Mouse (Mus musculus): Measurements from ENCODE around the gene Msh2. TPM values are rescaled to one million over a fixed set of nuclear protein-coding genes. Genes with fewer than 3 reads are reported as not detected.
"Not testable (repeated sequence)": the region's sequence is repeated elsewhere in the genome, so short reads cannot be mapped to it uniquely, and the experiment has no call there.

Gene Msh2
- 10 to 100 TPM; 39.5 to 45.2 TPM for total RNA-seq (2021)
- long read RNA-seq, experiment 1, transcript Msh2-201 (16 exons, 3,283 nt): major isoform, 31 of 39 reads
- long read RNA-seq, experiment 1, partial matches to known transcripts: 4 of 39 reads
- long read RNA-seq, experiment 1, other reads (novel, unspliced or antisense): 4 of 39 reads
- long read RNA-seq, experiment 2, transcript Msh2-201 (16 exons, 3,283 nt): major isoform, 111 of 126 reads
- long read RNA-seq, experiment 2, partial matches to known transcripts: 3 of 126 reads
- long read RNA-seq, experiment 2, other reads (novel, unspliced or antisense): 11 of 126 reads

DNA sequence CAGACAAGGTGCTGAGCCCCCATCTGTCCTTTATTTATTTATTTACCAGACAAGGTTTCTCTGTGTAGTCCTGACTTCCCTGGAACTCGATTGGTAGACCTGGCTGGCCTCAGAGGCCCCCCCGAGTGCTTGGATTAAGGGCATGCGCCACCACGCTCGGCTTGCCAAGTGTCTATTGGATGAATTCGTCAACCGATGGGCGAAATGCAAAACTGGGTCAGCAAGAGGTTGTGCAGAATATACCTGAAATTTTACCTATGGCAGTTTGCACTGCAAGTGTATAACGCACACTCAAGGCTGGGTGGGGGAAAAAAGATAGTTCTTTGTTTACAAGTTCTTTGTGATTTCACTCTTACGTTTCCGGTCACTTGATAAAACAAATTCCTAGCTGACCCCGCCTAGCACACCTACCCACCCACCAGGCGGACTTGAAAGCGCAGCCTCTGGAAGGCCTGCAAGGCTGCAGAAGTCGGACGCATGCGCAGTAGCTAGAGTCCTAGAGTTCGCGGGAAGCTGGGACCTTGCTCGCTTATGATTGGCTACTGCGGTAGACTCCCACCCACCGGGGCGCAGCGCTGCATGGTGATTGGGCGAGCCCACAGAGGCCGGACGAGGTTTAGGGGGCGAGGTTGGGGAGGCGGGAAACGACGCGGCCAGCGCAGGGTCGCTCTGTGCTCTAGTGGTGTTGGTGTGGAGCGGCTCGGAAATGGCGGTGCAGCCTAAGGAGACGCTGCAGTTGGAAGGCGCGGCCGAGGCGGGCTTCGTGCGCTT, at the start of gene Msh2:
Gene Msh2 (plus strand): TSS at position 441 of the 771 bp plus-strand sequence.
- peak; percentile 93 to 98 for DNase-seq (ENCODE audit: low spot score in 2 of 2)

DNA sequence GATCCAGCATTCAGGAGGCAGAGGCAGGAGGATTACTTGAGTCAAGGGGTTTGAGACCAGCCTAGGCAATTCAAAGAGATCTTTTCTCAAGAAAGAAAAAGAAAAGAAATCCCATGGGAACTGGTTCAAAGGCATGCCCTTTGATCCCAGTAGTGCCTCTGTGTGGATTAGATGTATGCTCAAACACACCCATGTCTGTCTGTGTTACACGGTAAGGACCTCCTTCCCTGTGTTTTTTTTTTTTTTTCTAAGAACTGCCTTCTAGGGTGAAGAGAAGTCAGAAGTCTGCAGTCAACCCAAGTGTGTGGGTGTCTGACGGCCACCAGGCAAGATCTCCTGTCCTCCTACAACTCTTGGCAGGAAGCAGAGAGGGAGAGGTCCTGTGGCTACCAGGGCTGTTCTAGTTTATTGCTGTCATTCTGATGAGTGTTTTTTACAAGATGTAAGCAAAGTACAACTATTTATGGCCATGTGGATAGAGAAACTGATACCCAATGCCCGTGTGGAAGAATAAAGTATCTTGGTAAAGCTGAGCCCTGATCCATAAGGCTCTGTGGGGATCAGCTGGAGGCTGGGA, 46.5 kb upstream of the Msh2 start:
- no peak for DNase-seq (ENCODE audit: low spot score in 2 of 2)

DNA sequence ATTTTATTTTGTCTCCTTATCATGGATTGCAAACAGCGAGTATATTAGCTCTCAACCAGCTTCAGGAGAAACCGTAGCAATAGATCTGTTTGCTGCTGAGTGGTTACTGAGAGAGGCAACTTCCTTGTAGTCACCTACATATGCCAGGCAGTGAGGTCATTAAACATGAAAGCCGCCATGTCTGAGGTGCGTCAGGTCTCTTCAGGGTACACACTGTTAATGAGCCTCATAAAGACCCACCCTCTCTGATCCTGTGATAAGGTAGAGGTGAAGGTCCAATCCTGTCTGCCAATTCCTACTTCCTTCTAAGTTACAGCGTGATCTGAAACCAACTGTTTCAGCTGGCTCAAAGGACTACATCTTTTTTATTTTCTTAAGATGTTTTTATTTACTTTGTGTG, 44.0 kb upstream of the Msh2 start:
- DNase-seq (ENCODE audit: low spot score in 2 of 2): no peak

DNA sequence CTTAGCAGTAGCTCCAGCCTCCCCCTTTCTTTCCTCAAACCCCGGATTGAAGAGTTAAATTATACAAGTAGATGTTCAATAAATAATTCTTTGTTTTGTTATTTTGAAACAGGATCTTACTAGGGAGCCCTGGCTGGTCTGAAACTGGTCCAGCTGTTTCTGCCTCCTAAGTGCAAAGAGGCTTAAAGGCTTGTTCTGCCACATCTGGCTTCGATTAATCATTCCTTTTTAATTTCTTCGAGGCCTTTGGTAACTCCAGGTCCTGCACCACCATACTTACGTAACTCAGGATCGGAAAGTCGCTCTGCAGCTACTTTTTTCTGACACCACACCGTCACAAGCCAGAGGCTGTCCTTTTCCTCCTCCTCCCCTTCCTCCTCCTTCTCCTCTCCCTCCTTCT, 43.4 kb upstream of the Msh2 start:
- DNase-seq (ENCODE audit: low spot score in 2 of 2): no peak

DNA sequence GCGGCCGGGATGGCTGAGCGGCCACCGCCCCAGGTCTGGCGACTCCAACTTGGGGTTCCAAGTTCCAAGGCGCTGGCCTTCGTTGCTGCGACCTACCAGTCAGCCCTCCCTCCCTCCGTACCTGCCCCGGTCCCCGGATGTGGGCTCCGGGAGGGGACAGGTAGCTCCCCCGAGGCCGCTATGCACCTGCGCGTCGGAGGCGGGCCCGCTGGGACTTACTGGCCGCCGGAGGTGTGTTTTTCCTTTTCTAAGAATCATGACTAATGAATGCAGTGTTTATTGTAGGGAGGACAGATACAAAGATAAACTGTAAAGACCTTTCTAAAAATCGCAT, 35.1 kb upstream of the Msh2 start:
- DNase-seq (ENCODE audit: low spot score in 2 of 2): no peak

DNA sequence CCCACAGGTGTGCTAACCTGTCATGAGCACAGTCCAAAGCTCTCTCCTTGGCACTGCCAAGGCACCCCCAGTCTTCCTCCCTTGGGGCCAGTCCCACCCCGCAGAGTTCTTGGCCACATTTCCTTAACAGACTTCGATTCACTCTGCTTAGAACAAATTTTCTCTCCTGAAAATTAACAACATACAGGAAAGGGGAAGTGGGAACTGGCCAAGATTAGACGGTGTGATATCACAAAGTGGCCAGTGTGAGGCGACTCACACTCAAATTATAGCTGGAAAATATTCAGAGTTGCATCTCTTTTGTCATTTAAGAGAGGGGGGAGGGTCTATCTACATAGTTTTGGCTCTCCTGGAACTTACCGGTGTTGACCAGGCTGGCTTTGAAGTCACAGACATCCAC, 32.9 kb upstream of the Msh2 start:
- DNase-seq (ENCODE audit: low spot score in 2 of 2): no peak

DNA sequence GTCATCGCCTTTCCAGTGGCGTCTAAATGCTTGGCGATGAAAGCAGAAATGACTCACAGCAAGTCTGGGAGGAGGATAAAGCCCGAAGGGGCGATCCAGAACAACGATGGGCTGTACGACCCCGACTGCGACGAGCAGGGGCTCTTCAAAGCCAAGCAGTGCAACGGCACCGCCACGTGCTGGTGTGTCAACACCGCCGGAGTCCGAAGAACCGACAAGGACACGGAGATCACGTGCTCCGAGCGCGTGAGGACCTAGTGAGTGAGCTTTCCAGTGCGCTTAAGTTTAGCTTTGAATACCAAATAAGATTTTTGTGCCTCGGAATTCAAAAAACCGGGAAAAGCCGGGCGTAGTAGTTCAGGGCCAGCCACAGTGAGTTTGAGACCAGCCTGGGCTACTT, 31.9 kb upstream of the Msh2 start:
- no peak for DNase-seq (ENCODE audit: low spot score in 2 of 2)

DNA sequence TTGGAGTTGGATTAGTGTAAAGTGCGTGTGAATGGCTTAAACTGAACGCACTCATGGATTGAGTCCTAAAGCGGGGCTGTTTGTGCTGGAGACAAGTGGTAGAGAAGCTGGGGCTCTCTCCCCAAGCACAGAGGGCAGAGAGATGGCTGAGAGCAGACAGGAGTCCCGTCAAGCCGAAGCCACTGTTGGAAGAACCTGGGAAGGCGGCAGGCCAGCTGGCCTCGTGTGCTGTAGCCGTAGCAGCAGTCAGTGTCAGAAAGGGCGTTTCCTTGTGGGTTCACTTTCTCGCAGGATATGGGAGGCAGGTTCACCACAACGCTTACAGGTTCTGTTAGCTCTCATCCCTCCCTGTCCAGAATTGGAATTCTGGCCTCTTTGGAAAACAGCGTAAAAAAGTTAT, 31.1 kb upstream of the Msh2 start:
- no peak for DNase-seq (ENCODE audit: low spot score in 2 of 2)

DNA sequence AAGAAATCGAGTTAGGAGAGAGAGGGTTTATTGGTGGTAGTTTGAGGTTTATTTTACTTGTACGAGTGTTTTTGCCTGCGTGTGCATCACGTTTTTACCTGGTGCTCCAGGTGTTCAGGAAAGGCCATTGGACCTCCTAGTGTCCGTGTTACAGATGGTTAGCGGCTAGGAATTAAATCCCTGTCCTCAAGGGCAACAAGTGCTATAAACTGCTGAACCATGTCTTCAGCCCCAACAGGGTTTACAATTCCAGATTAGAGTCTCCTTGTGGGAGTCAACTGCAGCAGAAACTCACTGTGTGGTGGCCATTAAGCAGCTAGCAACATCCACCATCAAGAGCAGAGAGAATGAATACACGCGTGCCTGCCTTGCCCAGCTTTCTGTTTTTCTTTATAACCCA, 29.4 kb upstream of the Msh2 start:
- DNase-seq (ENCODE audit: low spot score in 2 of 2): no peak

DNA sequence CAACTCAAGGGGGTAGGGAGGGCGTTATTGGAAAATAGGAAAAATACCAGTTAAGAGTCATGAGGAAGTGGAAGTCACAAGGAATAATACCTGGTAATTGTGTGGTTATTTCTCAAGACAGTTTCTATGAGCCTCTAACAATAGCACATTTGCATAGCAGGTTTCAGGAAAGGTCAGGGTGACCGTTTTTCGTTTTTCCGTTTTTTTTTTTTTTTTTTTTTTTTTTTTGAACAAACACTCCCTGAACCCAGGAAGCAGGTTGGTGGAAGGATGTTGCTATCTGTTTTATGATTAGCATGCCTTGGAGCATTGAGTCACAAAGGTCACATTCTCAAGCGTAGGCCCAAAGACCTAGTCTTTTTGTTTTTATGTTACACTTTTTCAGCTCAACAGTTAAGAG, 16.5 kb upstream of the Msh2 start:
- not testable (repeated sequence) for DNase-seq (ENCODE audit: low spot score in 2 of 2)

DNA sequence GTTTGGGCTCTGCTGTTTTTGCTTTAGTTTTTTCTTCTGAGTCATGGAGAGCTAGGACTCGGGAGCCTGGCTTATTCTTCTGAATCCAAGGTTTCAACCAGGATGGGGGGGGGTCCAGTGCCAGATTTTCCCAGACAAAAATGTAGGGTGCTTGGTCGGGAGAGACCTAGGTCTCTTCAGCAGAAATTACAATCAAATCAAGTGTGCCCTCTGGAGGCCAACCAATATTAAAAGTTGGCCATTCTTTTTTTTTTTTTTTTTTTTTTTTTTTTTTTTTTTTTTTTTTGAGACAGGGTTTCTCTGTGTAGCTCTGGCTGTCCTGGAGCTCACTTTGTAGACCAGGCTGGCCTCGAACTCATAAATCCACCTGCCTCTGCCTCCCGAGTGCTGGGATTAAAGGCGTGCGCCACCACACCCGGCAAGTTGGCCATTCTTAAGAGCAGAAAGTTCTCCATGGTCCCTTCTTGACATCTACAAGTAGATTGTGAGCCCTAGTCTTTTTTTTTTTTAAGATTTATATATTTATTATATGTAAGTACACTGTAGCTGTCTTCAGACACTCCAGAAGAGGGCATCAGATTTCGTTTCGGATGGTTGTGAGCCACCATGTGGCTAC, 10.1 kb upstream of the Msh2 start:
- not testable (repeated sequence) for DNase-seq (ENCODE audit: low spot score in 2 of 2)

DNA sequence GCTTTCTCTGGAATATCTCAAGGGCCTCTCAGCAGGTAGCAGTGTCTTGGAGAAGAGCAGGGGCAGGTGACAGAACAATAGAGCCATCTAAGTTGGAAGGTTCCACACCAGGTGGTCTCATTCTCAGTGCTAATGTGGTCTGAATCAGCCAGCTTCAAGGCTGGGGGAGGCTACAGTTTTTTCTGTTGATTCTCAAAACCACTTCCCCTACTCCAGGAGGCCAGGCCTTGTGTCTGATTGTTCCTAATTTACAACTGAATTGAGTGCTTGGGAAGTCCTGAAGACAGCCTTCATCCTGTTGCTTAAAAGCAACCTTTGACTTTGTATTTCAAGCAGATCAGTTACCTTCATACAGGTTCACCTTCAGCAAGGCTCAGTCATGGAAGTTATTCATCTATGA, 7.9 kb upstream of the Msh2 start:
- no peak for DNase-seq (ENCODE audit: low spot score in 2 of 2)

DNA sequence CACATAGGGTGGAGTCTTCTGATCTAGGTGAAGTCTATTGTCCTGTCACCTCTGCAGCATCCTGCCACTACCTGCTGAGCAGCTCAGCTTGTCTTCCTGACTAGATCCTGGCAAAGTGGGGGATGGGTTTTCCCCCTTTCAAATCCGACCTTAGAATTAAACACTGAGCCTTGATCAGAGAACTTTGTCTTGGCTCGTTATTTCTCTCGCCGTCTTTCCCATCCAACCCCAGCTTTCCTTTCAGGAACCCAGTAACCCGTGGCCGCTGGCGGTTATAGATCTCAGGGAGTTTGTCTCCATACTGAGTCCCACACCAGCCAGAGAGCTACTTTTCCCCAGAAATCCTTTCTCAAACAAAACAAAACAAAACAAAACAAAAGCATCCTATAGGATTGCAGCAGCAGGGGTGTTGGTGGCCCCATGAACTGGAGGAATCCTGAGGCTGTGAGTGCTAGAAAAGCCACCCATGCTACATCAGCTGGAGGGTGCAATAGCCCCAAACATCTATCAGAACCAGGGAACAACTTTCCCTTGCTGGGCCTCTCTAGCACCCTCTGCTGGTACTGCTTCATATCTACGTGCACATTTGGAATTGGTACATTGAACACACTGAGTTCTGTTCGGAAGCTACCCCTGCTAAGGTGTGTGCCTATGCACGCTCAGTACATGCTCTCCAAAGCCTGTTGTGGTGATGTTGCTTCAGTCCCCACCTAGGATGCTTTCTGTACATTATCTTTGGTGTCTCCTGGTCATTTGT, 6.9 kb upstream of the Msh2 start:
- peak in 1 of 2 experiments; percentile 30 for DNase-seq (ENCODE audit: low spot score in 2 of 2)

DNA sequence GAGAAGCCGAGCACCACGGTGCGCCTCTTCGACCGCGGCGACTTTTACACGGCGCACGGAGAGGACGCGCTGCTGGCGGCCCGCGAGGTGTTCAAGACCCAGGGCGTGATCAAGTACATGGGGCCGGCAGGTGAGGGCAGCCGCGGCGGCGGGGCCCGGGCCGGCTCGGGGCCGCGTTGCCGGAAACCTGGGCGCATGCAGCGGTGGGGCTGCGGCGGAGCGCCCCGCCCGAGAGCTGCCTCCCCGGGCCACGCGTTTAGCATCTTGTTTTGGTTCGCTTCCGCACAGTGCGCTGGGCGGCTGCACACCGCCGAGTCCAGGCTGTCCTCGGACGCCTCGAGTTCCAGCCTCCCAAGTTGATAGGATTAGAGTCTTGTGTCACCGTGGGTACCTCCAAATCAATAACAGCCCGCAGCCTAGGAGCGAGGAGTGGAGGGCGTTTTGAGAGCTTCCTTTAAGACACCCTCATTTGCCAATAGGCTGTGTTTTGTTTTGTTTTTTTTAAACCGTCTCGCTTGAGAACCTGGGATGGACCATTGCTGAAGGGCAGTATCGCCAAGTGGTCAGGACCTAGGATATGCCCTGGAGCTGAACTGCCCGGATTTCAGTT, 652 bp downstream of the Msh2 start:
- DNase-seq (ENCODE audit: low spot score in 2 of 2): peak in 1 of 2 experiments; percentile 12

DNA sequence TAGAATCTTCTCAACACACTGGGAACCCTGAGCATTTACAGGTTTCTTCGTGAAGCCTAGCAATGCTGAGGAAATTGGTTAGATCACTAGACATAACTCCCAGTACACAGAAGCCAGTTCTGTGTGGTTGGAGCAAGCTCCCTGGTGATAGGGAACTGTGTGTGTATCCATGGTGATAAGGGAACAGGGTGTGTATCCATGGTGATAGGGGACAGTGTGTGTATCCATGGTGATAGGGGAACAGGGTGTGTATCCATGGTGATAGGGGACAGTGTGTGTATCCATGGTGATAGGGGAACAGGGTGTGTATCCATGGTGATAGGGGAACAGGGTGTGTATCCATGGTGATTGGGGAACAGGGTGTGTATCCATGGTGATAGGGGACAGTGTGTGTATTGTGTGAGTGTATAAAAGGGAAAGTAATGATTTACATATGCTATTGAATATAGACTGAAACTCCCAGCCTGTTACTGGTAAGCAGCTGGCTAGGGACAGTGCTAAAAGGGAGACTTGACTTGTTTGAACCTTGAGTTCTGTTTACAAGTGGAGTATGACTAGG, 4.9 kb downstream of the Msh2 start:
- DNase-seq (ENCODE audit: low spot score in 2 of 2): not testable (repeated sequence)

DNA sequence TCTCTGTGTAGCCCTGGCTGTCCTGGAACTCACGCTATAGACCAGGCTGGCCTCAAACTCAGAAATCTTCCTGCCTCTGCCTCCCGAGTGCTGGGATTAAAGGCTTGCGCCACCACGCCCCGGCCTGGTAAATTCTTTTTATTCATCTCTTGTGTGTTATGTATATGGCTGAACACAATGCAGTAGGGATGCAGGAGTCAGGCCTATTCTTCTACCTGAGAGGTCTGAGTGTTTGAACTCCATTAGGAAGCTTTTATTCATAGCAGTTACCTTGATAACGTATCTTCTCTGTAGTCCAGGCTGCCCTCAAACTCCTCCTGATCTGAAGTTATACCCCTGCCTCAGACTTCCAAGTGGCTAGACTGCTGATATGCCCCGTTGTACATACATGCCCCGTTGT, 5.5 kb downstream of the Msh2 start:
- no peak for DNase-seq (ENCODE audit: low spot score in 2 of 2)

DNA sequence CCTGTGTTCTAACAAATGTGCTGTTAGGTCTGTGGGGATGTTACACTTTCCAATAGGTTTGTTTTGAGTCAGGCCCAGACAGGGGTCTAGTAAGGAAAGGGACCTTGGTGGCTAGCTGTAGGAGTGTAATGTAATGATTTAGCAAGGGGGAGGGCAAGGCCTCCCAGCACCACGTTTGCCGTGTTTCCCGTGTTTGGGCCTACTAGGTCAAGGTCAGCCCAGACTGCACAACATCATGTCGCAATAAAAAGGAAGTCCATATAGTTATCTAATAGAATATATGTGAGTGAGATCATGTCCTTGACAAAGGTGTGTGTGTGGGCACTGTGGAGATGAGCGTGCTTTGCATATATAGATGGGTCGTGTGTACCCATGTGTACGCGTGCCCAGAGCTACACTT, 17.1 kb downstream of the Msh2 start:
- no peak for DNase-seq (ENCODE audit: low spot score in 2 of 2)

DNA sequence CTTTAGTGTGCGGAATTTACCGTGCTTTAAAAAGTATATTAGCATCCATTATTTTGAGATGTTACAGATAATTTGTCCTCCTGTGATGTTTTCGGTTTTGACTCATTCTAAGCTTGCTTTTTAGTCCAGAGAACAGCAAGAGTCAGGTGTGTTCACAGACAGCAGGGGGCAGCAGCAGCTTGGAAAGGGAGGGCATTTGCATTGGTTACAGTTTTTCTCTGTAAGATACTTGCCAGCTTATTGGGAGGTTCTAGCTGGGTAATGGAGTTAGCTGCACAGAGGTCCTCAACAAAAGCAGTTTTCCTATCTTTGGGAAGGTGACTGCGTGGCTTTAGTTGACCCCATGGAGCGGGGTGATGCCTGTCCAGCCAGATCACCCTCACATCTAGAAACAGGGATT, 19.8 kb downstream of the Msh2 start:
- peak; percentile 10 to 37 for DNase-seq (ENCODE audit: low spot score in 2 of 2)

DNA sequence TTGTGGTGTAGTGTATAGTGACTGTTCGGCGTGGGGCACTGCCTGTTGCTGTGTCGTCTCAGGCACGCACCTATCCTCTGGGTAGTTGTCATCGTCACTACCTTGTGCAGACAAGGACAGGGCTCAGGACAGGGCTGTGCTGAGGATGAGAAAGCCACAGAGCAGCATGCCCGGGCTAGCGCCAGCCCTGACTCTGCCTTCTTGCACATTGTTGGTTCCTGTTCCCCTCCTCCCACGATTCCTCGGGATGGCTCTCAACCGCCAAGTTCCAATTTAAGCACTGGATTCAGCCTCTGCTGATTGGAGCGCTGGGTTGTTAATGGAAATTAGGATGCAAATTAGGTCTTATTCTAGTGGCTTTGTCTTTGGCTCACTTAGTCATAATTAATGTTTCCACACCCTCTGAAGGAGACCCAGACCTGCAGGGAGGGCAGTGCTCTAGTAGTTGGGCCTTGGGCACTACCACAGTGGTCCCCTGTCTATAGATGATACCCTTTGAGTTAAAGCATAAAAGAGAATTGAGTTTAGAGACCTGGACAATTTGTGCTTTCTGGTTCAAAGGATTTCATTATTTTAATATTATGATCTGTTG, 23.8 kb downstream of the Msh2 start:
- no peak for DNase-seq (ENCODE audit: low spot score in 2 of 2)

DNA sequence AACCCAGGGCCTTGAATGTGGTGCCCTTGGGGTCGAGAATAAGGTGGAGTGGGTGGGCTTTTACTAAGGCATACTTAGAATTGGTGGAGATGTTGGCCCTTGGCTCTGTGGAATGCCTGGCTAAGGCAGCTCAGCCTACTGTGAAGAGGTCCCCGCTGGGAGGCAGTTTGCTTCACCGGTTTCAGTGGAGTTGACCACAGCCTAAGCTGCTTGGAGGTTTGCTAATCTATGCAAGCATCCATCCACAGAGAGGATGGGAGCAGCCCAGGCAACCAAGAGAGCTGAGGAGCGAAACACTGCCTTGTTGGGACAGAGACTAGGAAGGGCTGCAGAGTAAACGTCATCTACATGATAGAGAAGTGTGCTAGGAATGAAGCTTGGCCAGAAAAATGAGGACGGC, 24.7 kb downstream of the Msh2 start:
- no peak for DNase-seq (ENCODE audit: low spot score in 2 of 2)
